Mouse (Mus musculus) erythroid progenitor cell, adult 5-6 weeks (primary cell): ENCODE measurements around the gene Gnb1. TPM values are rescaled to one million over a fixed set of nuclear protein-coding genes. Genes with fewer than 3 reads are reported as not detected.

Source experiments
- ATAC-seq: replicated peaks from 2 replicates; pipeline ENCODE4 v1.8.0; 2016; ENCODE audit warnings: moderate number of reproducible peaks, mild to moderate bottlenecking, moderate TSS enrichment, inconsistent platforms; ENCODE audit not compliant: poor library complexity, low FRiP score, severe bottlenecking
- total RNA-seq, 2 experiments: library from RNA; stranded (forward) in 1 of 2; stranded (reverse) in 1 of 2; fragments of 150-400 nt in 1 of 2; fragments of 186-747, 209-891 nt in 1 of 2; gene quantifications; 2 replicates each; pipeline versions ENCODE4 v1.2.3 to v1.2.4; 2015 to 2017; ENCODE audit warnings: low replicate concordance in 2 of 2

Gene Gnb1
- total RNA-seq, 2 experiments from 2014 or later: 31.3 to 95.2 TPM

- no peak for ATAC-seq
Observed at GRCm38 (mm10) chr4:155482733-155483540, 8.2 kb upstream of the Gnb1 start.

DNA sequence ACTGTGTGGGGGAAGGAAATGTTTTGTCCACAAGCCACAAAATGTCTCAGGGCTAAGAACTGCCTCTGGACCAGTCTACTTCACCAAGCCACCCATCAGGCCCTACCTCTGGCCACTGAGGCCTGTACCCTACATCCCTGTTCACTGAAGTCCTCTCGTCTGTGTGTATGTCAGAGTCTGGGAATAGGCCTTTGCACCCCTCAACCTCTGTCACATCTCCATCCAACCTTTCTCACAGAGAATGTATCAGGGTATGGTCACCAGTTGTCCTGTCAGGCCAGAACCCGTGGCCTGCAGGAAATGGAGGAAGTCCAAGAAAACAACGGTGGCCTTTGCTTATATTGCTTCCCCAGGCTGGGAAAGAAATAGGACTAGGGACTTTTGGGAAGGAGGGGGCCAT, 5.6 kb upstream of the Gnb1 start:
- ATAC-seq: no peak

DNA sequence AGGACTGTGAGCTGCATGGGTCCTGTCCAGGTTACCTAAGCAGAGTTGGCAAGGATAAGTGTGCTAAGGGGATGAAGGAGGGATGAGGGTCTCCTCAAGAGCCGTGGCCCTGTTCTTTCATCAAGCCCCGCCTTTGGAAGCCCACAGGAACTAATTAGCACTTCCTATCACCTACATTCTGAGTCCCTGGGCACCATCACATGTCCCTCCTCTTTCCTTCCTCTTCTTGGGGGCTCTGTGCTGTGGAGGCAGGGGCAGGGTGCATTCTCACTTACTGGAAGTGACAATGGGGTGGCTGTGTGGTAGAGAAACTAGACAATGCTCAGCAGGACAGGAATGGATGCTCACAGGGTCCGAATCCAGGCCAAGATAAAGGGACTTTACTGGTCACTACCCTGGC, 3.4 kb upstream of the Gnb1 start:
- no peak for ATAC-seq

GRCm38 (mm10) chr4:155488232-155489025, 2.7 kb upstream of the Gnb1 start:
- peak; percentile 64 for ATAC-seq

DNA sequence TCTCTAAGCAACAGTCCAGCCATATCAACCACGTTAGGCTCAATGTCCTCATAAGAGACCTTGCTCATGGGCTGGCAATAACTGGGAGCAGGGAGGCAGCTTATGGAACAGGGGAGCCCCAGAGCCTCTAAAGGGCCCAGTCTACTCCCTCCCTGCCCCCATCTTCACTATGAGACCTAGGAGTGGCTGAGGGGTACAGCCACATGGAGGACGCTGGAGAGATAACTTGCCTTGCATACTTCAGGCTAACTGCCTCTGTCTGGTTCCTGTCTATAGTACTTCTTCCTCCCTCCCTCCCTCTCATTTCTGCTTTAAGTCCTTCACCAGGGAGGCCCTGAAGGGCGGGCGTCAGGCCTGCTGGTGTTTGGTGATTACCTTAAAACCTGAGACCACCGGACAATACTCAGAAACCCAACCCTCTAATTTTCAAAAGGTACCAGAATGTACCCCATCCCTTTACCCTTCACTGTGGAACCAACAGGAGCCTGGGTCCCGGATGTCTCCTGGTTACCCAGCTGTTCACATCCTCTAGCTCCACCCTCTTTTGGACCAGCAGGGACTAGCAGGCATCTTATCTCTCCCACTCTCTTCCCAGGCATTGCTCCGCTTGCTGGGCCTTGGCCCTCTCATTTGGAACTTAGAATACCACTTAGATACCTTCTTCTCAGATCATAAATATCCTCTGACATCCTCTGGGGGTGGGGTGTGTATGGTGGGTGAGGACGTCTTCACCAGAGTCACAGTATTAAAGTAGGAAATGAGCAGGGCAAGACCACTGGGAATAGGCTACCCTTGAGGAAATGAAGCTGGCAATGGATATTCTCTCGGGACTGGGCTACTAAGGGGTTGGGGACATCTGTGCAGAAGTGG, 1.8 kb upstream of the Gnb1 start:
- no peak for ATAC-seq

GRCm38 (mm10) chr4:155490456-155490855, 705 bp upstream of the Gnb1 start:
- no peak for ATAC-seq

GRCm38 (mm10) chr4:155491529-155492130, 469 bp downstream of the Gnb1 start:
- ATAC-seq: no peak

DNA sequence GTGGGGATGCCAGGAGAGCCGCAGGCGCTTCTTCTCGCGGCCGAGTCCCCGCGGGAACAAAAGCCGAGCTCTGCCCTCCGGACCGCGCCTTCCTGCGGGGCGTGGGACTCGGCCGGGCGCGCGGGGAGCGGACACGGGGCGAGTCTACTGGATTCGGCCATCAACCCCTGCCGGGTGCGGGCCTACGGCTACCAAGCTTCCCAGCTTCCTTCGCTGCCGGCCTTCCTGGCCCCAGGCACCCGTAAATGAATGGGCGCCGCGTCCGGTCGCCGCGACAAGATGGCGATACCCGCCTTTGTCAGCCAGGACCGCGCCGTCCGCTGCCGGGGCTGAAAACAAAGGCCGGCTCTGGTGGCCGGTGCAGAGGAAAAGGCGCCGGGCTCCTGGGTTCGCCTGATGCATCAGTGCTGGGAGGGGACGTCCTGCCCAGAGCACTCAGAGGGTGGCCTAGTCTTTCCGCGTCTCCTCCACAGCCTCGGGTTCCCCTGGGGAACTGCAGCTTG, 1.0 kb downstream of the Gnb1 start:
- ATAC-seq: peak; percentile 61

- no peak for ATAC-seq
Observed at GRCm38 (mm10) chr4:155494891-155495290, 3.7 kb downstream of the Gnb1 start.

DNA sequence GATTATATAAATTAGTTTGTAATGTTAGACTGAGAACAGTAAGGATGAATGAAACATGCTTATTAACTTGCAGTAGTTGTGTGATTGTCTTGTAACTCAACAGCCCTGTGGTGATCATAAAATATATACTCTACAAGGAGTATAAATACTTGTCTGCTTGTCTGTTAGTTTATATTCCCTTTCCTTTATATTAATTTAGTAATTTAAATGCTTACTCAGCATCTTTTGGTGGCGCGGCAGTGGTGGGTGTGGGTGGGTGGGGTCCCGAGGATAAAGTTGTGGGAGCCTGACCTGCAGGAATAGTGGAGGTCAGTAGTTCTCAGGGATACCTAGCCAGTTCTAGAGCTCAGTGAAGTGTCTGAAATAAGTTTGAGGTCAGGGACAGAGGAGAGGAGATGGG, 6.8 kb downstream of the Gnb1 start:
- ATAC-seq: no peak

GRCm38 (mm10) chr4:155501126-155501525, 10.0 kb downstream of the Gnb1 start:
- ATAC-seq: no peak

DNA sequence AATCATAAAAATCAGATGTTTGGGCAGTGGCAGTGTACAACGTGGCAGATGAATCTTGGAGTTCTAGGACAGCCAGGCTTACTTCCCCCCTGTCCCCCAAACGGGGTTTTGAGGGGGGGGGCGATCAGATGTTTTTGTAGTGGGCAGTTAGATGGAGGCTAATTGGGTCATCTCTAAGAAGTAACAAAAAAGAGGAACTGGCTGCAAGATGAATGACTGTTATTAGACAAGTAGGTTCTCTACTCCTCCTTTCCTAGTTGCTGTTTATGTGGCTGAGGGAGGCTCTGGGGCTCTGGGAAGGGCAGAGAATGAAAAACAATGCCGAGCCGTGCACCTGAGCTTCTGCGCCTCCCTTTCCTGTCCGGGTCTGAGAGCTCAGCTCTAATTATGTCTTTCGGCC, 13.9 kb downstream of the Gnb1 start:
- no peak for ATAC-seq

DNA sequence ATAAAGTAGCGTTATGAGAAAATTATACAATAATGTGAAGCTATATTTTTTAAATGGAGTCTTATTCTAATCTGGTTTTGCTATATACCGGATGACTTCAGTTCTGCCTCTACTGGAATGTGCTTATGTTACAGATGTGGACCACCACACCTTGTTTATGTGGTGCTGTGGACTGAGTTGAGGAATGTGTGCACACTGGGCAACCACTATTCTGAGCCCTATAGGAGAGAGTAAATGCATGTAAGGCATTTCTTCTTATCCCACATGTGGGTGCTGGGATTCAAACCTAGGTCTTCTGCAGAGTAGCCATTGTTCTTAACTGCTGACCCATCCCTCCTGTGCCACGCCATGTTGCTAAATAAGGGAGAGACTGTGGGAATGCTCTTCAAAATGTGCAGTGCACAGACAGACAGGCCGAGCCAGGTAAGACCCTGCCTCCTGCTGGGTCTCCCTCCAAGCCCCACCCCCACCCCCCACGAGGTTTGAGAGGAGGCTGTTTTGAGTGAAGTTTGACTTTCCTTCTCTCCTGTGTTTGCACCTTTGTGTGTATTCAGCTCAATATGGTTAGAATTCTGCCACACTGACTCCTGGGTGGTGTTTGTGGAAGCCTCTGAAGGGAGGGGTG, 14.6 kb downstream of the Gnb1 start:
- no peak for ATAC-seq

GRCm38 (mm10) chr4:155508614-155509013, 17.5 kb downstream of the Gnb1 start:
- no peak for ATAC-seq

DNA sequence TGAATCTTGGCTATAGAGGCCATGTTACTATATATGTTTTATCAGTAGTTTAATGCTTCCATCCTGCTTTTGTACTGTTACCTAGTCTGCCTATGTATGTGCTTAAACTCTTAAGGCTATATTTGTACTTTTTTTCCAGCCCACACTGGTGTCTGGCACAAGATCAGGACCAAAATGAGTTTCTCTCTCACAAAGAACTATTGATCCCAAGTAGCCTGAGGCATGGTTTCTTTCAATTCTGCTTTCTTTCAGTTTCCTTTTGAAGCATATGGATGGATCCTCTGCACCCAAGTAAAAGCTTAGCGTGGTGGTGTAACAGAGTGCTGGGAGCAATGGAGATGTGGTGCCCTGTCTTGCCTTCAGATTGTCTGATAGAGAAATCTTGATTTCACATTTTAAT, 19.8 kb downstream of the Gnb1 start:
- no peak for ATAC-seq

DNA sequence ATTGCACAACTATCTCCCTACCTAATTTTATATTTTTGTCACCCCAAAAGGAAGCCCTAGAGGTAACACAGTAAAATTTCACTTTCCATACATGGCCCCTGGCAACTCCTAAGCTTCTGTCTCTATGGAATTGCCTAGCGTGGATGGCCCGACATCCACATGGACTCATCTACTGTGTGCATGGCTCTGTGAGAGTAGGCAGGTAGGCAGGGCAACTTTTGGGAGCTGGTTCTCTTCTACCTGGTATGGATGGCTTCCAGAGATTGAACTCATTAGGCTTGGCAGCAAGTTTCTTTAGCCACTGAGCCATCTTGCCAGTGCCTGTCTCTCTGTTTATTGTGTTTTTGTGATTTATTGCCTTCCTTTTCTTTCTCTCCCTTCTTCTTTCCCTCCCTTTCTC, 23.6 kb downstream of the Gnb1 start:
- no peak for ATAC-seq

- no peak for ATAC-seq
Observed at GRCm38 (mm10) chr4:155517948-155518517, 26.9 kb downstream of the Gnb1 start.

DNA sequence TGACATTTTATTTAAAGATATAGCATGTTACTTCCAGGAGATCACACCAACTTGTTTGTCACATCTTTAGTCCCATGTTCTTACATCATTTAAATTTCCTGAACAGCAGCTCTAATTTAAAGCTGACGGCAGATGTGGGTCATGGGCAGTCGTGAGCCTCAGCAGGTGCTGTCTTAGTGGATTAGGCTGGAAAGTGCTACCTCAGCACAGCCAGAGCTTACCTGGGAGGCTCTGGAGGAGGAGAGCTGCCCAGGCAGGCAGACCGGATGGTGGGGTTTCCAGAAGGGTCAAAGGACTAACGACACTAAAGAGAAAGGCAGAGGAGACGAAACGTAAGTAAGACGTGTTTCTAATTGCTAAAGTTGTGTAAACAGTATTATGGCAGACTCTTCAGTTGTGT, 31.2 kb downstream of the Gnb1 start:
- ATAC-seq: no peak

DNA sequence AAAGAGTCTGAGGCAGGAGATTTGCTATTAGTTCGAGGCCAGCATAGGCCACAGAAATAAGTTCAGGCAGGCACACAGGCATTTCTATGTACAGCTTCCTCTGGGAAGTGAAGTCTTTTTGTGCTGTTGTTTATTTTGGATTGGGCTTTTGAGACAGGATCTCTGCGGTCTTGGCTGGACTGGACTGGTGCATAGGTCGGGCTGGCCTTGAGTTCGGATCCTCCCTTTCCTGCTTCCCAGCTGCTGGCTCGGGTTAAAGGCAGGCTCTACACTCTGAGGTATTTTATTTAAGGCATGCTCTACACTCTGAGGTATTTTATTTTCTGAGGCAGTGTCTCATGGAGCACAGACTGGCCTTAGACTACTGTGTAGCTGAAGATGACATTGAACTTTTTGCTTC, 34.6 kb downstream of the Gnb1 start:
- ATAC-seq: no peak
